Mouse (Mus musculus) limb, embryonic 13.5 days (tissue): ENCODE data around the gene Syce1. TPM values are rescaled to one million over a fixed set of nuclear protein-coding genes. Genes with fewer than 3 reads are reported as not detected.
A peak's percentile ranks its signal among the peaks of the same experiment; 100 is the strongest.

Experiments used
- ATAC-seq: fragments of 200-750 bp; cut with Nextera tagmentation; 2 replicates; pipeline ENCODE4 v1.8.0; 2017; ENCODE audit warnings: low read depth, moderate number of reproducible peaks, moderate TSS enrichment; ENCODE audit not compliant: low FRiP score
- H3K27ac ChIP-seq: fragments of 300-500 bp; sonication (generic); 2 replicates; pipeline ENCODE4 v1.5.1; 2015; ENCODE audit warnings: inconsistent platforms, mild to moderate bottlenecking, moderate library complexity
- H3K27me3 ChIP-seq: fragments of 300-500 bp; sonication (generic); 2 replicates; pipeline ENCODE4 v1.6.1; 2015; ENCODE audit warnings: mild to moderate bottlenecking, inconsistent platforms
- H3K36me3 ChIP-seq: fragments of 300-500 bp; sonication (generic); 2 replicates; pipeline ENCODE4 v1.6.1; 2015; ENCODE audit warnings: inconsistent platforms, mild to moderate bottlenecking, moderate library complexity
- H3K4me1 ChIP-seq: fragments of 300-500 bp; sonication (generic); 2 replicates; pipeline ENCODE4 v1.6.1; 2015; ENCODE audit warnings: inconsistent platforms
- H3K4me2 ChIP-seq: fragments of 300-500 bp; sonication (generic); replicated peaks from 2 replicates; pipeline ENCODE4 v1.6.1; 2015; ENCODE audit warnings: inconsistent platforms, mild to moderate bottlenecking, moderate library complexity
- H3K4me3 ChIP-seq: fragments of 300-500 bp; sonication (generic); 2 replicates; pipeline ENCODE4 v1.5.1; 2015; ENCODE audit warnings: moderate library complexity, mild to moderate bottlenecking, inconsistent platforms
- H3K9ac ChIP-seq: fragments of 300-500 bp; sonication (generic); 2 replicates; pipeline ENCODE4 v1.6.1; 2015; ENCODE audit warnings: mild to moderate bottlenecking, inconsistent platforms
- H3K9me3 ChIP-seq: fragments of 300-500 bp; sonication (generic); 2 replicates; pipeline ENCODE4 v1.6.1; 2016; ENCODE audit warnings: inconsistent platforms
- WGBS: fragments of 180-500 bp; shearing (Covaris S2); methylation state at CpG from one replicate; pipeline ENCODE4 v1.1.7; 2015; 5-methylcytosine and 5-hydroxymethylcytosine counted together
- polyA plus RNA-seq: library from polyadenylated mRNA; unstranded; fragments of >200 nt; fragmentation: Nextera tagmentation; extraction: Ambion mirVana; gene quantifications from 2 replicates; pipeline ENCODE4 v1.2.1, GENCODE M21; 2015

The Syce1 gene
- 0.67 and 1.1 TPM in 2 replicates for polyA plus RNA-seq

- no peak for ATAC-seq
Observed at GRCm38 (mm10) chr7:140787406-140788052, at the start of gene Syce1. Gene Syce1, minus strand, starts transcription at chr7:140787852.

DNA sequence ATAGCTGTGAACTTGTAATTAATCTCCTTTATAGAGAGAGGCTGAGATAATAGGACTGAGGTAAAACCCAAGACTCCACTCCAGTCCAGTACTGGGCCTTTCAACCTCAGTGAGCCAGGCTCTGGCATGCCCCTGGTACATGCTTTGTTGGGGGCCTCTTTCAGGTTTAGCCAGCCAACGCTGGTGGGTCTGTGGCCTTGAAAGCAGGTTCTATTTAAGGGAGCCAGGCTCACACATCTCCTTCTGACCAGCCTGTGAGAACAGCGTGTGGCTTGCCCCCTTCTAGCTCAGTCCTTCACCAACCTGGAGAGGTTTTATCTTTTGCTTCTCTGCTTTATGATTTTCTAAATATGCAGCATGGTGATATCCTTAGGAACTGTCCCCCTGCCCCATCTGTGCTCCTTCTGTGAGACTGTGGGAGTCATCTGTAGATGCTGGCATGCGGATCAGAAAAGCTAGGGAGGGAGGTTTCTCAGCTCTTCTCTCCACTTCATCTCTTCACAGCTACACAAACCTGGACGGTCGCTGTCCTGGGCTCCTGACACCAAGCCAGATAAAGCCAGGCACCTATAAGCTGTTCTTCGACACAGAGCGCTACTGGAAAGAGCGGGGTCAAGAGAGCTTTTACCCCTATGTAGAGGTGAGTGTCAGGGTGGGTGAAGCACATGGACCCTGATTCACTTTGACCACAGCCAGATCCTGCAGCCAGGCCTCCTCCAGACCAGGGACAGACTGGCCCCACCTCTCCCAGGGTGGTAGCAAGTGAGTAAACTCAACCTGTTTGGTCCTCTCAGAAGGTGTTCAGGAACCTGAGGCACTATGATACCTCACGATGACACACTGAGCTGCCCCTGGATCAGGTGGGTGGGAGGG is 48.8 kb upstream of the Syce1 start:
- peaks cover 28% of the 10 kb centered on the region for H3K27me3 ChIP-seq
- H3K9me3 ChIP-seq = no peaks in the 10 kb centered on the region
- H3K4me3 ChIP-seq = no peak overlapping the region
- H3K36me3 ChIP-seq = no peaks in the 10 kb centered on the region
- WGBS = 83% methylated on average over 9 of the region's 9 CpGs
- ATAC-seq = no peak
- H3K9ac ChIP-seq = 0 out of 2 replicates have a peak overlapping the region, but pooled peaks have one; percentile 19
- H3K4me2 ChIP-seq = no peak overlapping the region
- H3K4me1 ChIP-seq = no peaks in the 10 kb centered on the region
- no peak overlapping the region for H3K27ac ChIP-seq

More at GRCm38 (mm10) chr7:140787406-140788052, at the start of gene Syce1:
- no peaks in the 10 kb centered on the region for H3K9me3 ChIP-seq
- H3K9ac ChIP-seq = no peak within 1 kb of the TSS
- 81% methylated on average over 33 of the region's 33 CpGs for WGBS
- H3K4me2 ChIP-seq = no peak within 1 kb of the TSS
- no peak within 1 kb of the TSS for H3K27ac ChIP-seq
- no peaks in the 10 kb centered on the region for H3K4me1 ChIP-seq
- H3K4me3 ChIP-seq = no peak within 1 kb of the TSS
- no peaks in the 10 kb centered on the region for H3K27me3 ChIP-seq
- no peaks in the 10 kb centered on the region for H3K36me3 ChIP-seq

- Histone ChIP-seq H3K27me3 (peaks cover 20% of the 10 kb centered on the region), H3K36me3 (no peaks in the 10 kb centered on the region), H3K4me1 (no peaks in the 10 kb centered on the region), H3K4me2 (no peak overlapping the region), H3K27ac (no peak overlapping the region), H3K9ac (no peak overlapping the region), H3K4me3 (no peak overlapping the region), H3K9me3 (no peaks in the 10 kb centered on the region)
- no peak for ATAC-seq
- WGBS = 78% methylated on average over 2 of the region's 2 CpGs
Observed at GRCm38 (mm10) chr7:140835758-140836087, 48.1 kb upstream of the Syce1 start.

- 43% methylated on average over 20 of the region's 20 CpGs for WGBS
- Histone ChIP-seq H3K9me3 (no peaks in the 10 kb centered on the region), H3K4me1 (no peaks in the 10 kb centered on the region), H3K27ac (no peak within 1 kb of the TSS), H3K4me2 (no peak within 1 kb of the TSS), H3K9ac (no peak within 1 kb of the TSS), H3K4me3 (no peak within 1 kb of the TSS), H3K27me3 (peaks cover 15% of the 10 kb centered on the region), H3K36me3 (no peaks in the 10 kb centered on the region)
- ATAC-seq = no peak
Observed at GRCm38 (mm10) chr7:140834968-140835757, 47.5 kb upstream of the Syce1 start, which contains the start of gene Urah. Gene Urah, plus strand, starts transcription at chr7:140835018.

DNA sequence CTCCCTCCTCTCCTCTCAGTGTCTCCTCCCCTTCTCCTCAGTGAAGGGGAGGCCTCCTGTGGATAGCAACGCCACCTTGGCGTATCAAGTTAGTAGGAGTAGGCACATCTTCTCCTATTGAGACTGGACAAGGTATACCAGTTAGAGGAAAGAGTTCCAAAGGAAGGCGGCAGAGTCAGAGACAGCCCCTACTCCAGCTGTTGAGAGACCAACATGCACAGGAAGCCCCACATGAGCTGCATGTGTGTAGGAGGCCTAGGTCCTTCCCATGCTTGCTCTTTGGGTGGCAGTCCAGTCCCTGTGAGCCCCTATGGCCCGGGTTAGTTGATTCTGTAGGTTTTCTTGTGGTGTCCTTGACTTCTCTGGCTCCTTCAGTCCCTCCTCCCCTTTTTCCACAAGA is 45.7 kb upstream of the Syce1 start:
- no peak overlapping the region for H3K27ac ChIP-seq
- H3K9me3 ChIP-seq = no peaks in the 10 kb centered on the region
- no peak overlapping the region for H3K4me3 ChIP-seq
- no peak for ATAC-seq
- H3K4me2 ChIP-seq = no peak overlapping the region
- H3K27me3 ChIP-seq = no peaks in the 10 kb centered on the region; the same call in 1 of the 2 replicates
- H3K9ac ChIP-seq = no peak overlapping the region
- no peaks in the 10 kb centered on the region for H3K4me1 ChIP-seq
- no peaks in the 10 kb centered on the region for H3K36me3 ChIP-seq
- WGBS = 82% methylated on average over 4 of the region's 4 CpGs

DNA sequence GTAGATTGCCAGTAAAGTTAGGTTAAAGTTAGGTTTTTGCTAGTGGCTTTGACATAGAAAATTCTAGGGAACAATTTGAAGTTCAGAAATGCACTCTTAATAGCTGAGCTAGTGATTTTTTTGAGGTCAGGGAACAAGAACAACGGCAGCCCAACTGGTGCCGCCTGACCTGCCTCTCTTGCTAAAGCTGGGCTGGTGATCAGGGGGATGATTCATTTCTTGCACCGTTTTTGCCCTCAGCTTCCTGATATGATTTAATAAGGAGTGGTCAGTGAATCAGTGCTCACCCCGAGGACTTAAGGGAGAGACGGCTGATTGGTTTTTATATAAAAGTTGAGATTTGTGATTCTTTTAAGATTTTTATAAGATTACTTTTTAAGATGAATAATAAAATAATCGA is 43.8 kb upstream of the Syce1 start:
- Histone ChIP-seq H3K27ac (no peak overlapping the region), H3K36me3 (no peaks in the 10 kb centered on the region), H3K4me2 (no peak overlapping the region), H3K9ac (no peak overlapping the region), H3K4me1 (no peaks in the 10 kb centered on the region), H3K4me3 (no peak overlapping the region), H3K27me3 (no peaks in the 10 kb centered on the region; the same call in 1 of the 2 replicates), H3K9me3 (no peaks in the 10 kb centered on the region)
- ATAC-seq = no peak
- WGBS = 73% methylated on average over 6 of the region's 6 CpGs

DNA sequence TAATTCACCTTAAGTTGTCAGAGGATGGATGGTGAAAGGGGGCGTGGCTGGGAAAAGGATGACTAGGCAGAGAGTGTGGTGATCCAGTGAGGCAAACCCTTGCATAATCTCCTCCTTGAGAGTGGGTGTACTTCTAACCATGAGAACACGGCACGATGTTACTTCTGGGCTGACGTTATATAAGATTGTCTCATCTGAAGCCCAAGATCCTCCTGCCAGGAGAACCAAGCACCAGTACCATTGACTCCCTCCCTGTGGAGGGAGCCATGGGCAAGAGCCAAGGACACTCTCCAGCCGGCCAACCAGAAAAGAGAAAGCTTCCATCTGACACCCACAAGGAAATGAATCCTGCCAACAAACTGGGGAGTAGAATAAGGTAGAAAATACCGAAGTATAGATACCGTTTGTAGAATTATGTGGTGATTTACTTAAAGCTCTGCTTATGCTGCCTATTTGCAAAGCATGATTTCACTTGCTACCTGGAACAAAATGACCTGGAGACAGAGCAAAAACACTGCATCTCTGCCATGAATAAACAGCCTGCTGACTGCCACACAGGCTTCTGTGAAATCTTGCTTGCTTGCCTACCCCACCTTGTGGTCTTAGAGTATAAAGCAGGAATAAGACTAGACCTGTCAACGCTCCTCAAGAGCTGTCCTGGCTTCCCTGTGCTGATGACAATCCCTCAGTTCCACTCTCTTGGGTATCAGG is 40.7 kb upstream of the Syce1 start:
- Histone ChIP-seq H3K36me3 (no peaks in the 10 kb centered on the region), H3K9ac (no peak overlapping the region), H3K27me3 (no peaks in the 10 kb centered on the region; the same call in 1 of the 2 replicates), H3K4me3 (no peak overlapping the region), H3K4me2 (no peak overlapping the region), H3K9me3 (no peaks in the 10 kb centered on the region), H3K27ac (no peak overlapping the region), H3K4me1 (no peaks in the 10 kb centered on the region)
- 44% methylated on average over 8 of the region's 8 CpGs for WGBS
- ATAC-seq = no peak

- no peak overlapping the region for H3K9ac ChIP-seq
- ATAC-seq = no peak
- no peak overlapping the region for H3K4me2 ChIP-seq
- H3K27me3 ChIP-seq = no peaks in the 10 kb centered on the region
- no peaks in the 10 kb centered on the region for H3K36me3 ChIP-seq
- H3K9me3 ChIP-seq = no peaks in the 10 kb centered on the region
- 94% methylated on average over 4 of the region's 4 CpGs for WGBS
- H3K27ac ChIP-seq = no peak overlapping the region
- peaks cover 3% of the 10 kb centered on the region; the same call in 1 of the 2 replicates for H3K4me1 ChIP-seq
- H3K4me3 ChIP-seq = no peak overlapping the region
Observed at GRCm38 (mm10) chr7:140822731-140823130, 35.1 kb upstream of the Syce1 start.

GRCm38 (mm10) chr7:140821653-140822329 is 34.1 kb upstream of the Syce1 start, which contains the start of gene Zfp941:
Gene Zfp941, minus strand, starts transcription at chr7:140822178.
- ATAC-seq = peak; percentile 76
- Histone ChIP-seq H3K4me3 (peak within 1 kb of the TSS; percentile 57), H3K9me3 (no peaks in the 10 kb centered on the region), H3K4me1 (peaks cover 3% of the 10 kb centered on the region; the same call in 1 of the 2 replicates), H3K36me3 (no peaks in the 10 kb centered on the region), H3K27me3 (no peaks in the 10 kb centered on the region), H3K4me2 (peak within 1 kb of the TSS; percentile 80), H3K9ac (peak within 1 kb of the TSS; percentile 58), H3K27ac (no peak within 1 kb of the TSS)
- WGBS = 2% methylated on average over 21 of the region's 21 CpGs

DNA sequence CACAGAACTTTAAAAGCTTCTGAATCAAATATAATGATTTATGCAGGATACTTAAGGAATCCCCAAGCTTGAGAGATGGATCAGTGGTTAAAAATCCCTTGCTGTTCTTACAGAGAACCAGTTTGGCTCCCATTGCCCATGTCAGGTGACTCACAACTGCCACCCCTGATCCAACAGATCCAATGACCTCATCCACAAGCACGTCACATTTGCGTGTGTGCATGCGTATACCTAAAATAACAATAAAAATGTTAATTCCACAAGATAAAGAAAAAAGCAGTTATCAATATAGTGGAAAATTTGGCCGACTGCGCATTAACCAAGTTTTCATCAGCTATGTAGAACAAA is 33.6 kb upstream of the Syce1 start:
- H3K4me2 ChIP-seq = peak overlapping the region; percentile 80
- no peak overlapping the region for H3K27ac ChIP-seq
- peak overlapping the region; percentile 57 for H3K4me3 ChIP-seq
- H3K9ac ChIP-seq = no peak overlapping the region
- no peak for ATAC-seq
- H3K9me3 ChIP-seq = no peaks in the 10 kb centered on the region
- no peaks in the 10 kb centered on the region for H3K27me3 ChIP-seq
- peaks cover 3% of the 10 kb centered on the region; the same call in 1 of the 2 replicates for H3K4me1 ChIP-seq
- WGBS = 49% methylated on average over 5 of the region's 5 CpGs
- H3K36me3 ChIP-seq = no peaks in the 10 kb centered on the region

DNA sequence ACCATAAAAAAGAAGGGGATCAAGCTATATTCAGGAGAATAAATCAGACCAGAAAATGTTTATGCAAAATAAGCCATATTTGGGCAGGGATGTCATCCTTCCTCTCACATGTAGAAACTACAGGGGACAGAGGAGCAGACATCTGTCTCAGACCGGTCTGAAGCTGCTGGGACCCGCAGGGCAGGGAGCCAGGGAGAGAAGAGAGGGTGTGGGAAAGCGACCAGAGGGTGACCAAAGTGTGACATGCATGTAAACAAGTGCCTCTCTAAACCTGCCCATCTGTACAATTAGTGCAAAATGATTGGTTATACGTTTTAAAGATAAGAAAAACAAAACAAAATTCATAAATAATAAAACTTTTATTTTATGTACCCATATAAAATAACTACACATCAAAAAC is 32.5 kb upstream of the Syce1 start:
- Histone ChIP-seq H3K27ac (no peak overlapping the region), H3K27me3 (no peaks in the 10 kb centered on the region), H3K36me3 (no peaks in the 10 kb centered on the region), H3K4me2 (no peak overlapping the region), H3K9me3 (no peaks in the 10 kb centered on the region), H3K4me1 (peaks cover 3% of the 10 kb centered on the region; the same call in 1 of the 2 replicates), H3K9ac (no peak overlapping the region), H3K4me3 (no peak overlapping the region)
- 69% methylated on average over 4 of the region's 4 CpGs for WGBS
- no peak for ATAC-seq
